Mouse (Mus musculus) heart, embryonic 12.5 days (tissue): ENCODE data around the gene Ano6. TPM values are rescaled to one million over a fixed set of nuclear protein-coding genes. Genes with fewer than 3 reads are reported as not detected.

ENCODE experiments used
- ATAC-seq: fragments of 200-750 bp; cut with Nextera tagmentation; 2 replicates; pipeline ENCODE4 v1.8.0; 2017; ENCODE audit warnings: moderate TSS enrichment, moderate library complexity; ENCODE audit not compliant: insufficient number of reproducible peaks, low FRiP score
- H3K27ac ChIP-seq: fragments of 300-500 bp; sonication (generic); 2 replicates; pipeline ENCODE4 v1.5.1; 2016; ENCODE audit warnings: mild to moderate bottlenecking, moderate library complexity; ENCODE audit not compliant: poor library complexity, severe bottlenecking
- H3K27me3 ChIP-seq: fragments of 300-500 bp; sonication (generic); replicated peaks from 2 replicates; pipeline ENCODE4 v1.6.1; 2016; ENCODE audit warnings: mild to moderate bottlenecking, moderate library complexity
- H3K36me3 ChIP-seq: fragments of 300-500 bp; sonication (generic); 2 replicates; pipeline ENCODE4 v1.6.1; 2016; ENCODE audit warnings: mild to moderate bottlenecking, moderate library complexity
- H3K4me1 ChIP-seq: fragments of 300-500 bp; sonication (generic); replicated peaks from 2 replicates; pipeline ENCODE4 v1.6.1; 2016; ENCODE audit warnings: mild to moderate bottlenecking
- H3K4me2 ChIP-seq: fragments of 300-500 bp; sonication (generic); 2 replicates; pipeline ENCODE4 v1.6.1; 2016; ENCODE audit warnings: mild to moderate bottlenecking, moderate library complexity
- H3K4me3 ChIP-seq: fragments of 300-500 bp; sonication (generic); 2 replicates; pipeline ENCODE4 v1.5.1; 2016; ENCODE audit warnings: mild to moderate bottlenecking
- H3K9ac ChIP-seq: fragments of 300-500 bp; sonication (generic); 2 replicates; pipeline ENCODE4 v1.6.1; 2016; ENCODE audit warnings: mild to moderate bottlenecking, moderate library complexity
- H3K9me3 ChIP-seq: fragments of 300-500 bp; sonication (generic); replicated peaks from 2 replicates; pipeline ENCODE4 v1.6.1; 2016; ENCODE audit warnings: mild to moderate bottlenecking, moderate library complexity
- WGBS: fragments of 180-500 bp; shearing (Covaris S2); methylation state at CpG from one replicate; pipeline ENCODE4 v1.1.7; 2016; 5-methylcytosine and 5-hydroxymethylcytosine counted together
- polyA plus RNA-seq: library from polyadenylated mRNA; unstranded; fragments of >200 nt; fragmentation: Nextera tagmentation; extraction: Ambion mirVana; gene quantifications from 2 replicates; pipeline ENCODE4 v1.2.1, GENCODE M21; 2016

Ano6 gene
- polyA plus RNA-seq, 1 experiment from 2014 or later = 45.7 TPM

GRCm38 (mm10) chr15:95970176-95970575 lies 179.5 kb downstream of the Ano6 start:
- Histone ChIP-seq H3K4me1 (no peaks in the 10 kb centered on the region), H3K9me3 (no peaks in the 10 kb centered on the region), H3K27ac (no peak overlapping the region), H3K9ac (no peak overlapping the region), H3K27me3 (no peaks in the 10 kb centered on the region), H3K4me3 (no peak overlapping the region), H3K36me3 (peaks cover 68% of the 10 kb centered on the region), H3K4me2 (no peak overlapping the region)
- 86% methylated on average over 5 of the region's 5 CpGs for WGBS
- ATAC-seq = no peak

- no peak for ATAC-seq
- H3K4me1 ChIP-seq = no peaks in the 10 kb centered on the region
- 84% methylated on average over 7 of the region's 7 CpGs for WGBS
- H3K9me3 ChIP-seq = no peaks in the 10 kb centered on the region
- H3K9ac ChIP-seq = no peak overlapping the region
- H3K36me3 ChIP-seq = peaks cover 66% of the 10 kb centered on the region
- H3K27me3 ChIP-seq = no peaks in the 10 kb centered on the region
- H3K4me3 ChIP-seq = no peak overlapping the region
- H3K4me2 ChIP-seq = no peak overlapping the region
- no peak overlapping the region for H3K27ac ChIP-seq
Measured at GRCm38 (mm10) chr15:95970691-95971090, 180.0 kb downstream of the Ano6 start.

GRCm38 (mm10) chr15:95971302-95971701 lies 180.7 kb downstream of the Ano6 start:
- Histone ChIP-seq H3K36me3 (peaks cover 65% of the 10 kb centered on the region), H3K27ac (no peak overlapping the region), H3K27me3 (no peaks in the 10 kb centered on the region), H3K9ac (no peak overlapping the region), H3K4me2 (no peak overlapping the region), H3K4me1 (peaks cover 3% of the 10 kb centered on the region; the same call in 1 of the 2 replicates), H3K4me3 (no peak overlapping the region), H3K9me3 (no peaks in the 10 kb centered on the region)
- ATAC-seq = no peak
- 92% methylated on average over 8 of the region's 8 CpGs for WGBS

GRCm38 (mm10) chr15:95972156-95972555 lies 181.5 kb downstream of the Ano6 start:
- no peak overlapping the region for H3K4me2 ChIP-seq
- H3K4me1 ChIP-seq = peaks cover 6% of the 10 kb centered on the region; the same call in 1 of the 2 replicates
- no peak for ATAC-seq
- H3K9ac ChIP-seq = no peak overlapping the region
- WGBS = 92% methylated on average over 15 of the region's 15 CpGs
- no peak overlapping the region for H3K4me3 ChIP-seq
- no peaks in the 10 kb centered on the region for H3K27me3 ChIP-seq
- no peak overlapping the region for H3K27ac ChIP-seq
- H3K36me3 ChIP-seq = peaks cover 65% of the 10 kb centered on the region
- H3K9me3 ChIP-seq = no peaks in the 10 kb centered on the region

GRCm38 (mm10) chr15:95972621-95973020 lies 182.0 kb downstream of the Ano6 start:
- no peaks in the 10 kb centered on the region for H3K27me3 ChIP-seq
- WGBS = 91% methylated on average over 12 of the region's 12 CpGs

GRCm38 (mm10) chr15:95974021-95974597 lies 183.5 kb downstream of the Ano6 start:
- no peaks in the 10 kb centered on the region for H3K27me3 ChIP-seq
- H3K4me2 ChIP-seq = no peak overlapping the region
- H3K4me1 ChIP-seq = peaks cover 6% of the 10 kb centered on the region; the same call in 1 of the 2 replicates
- H3K4me3 ChIP-seq = no peak overlapping the region
- H3K36me3 ChIP-seq = peaks cover 52% of the 10 kb centered on the region
- no peak for ATAC-seq
- 74% methylated on average over 10 of the region's 10 CpGs for WGBS
- no peak overlapping the region for H3K27ac ChIP-seq
- H3K9me3 ChIP-seq = no peaks in the 10 kb centered on the region
- H3K9ac ChIP-seq = no peak overlapping the region

More at GRCm38 (mm10) chr15:95972621-95973020, 182.0 kb downstream of the Ano6 start:
- Histone ChIP-seq H3K4me2 (no peak overlapping the region), H3K4me1 (peaks cover 6% of the 10 kb centered on the region; the same call in 1 of the 2 replicates), H3K4me3 (no peak overlapping the region), H3K9ac (no peak overlapping the region), H3K36me3 (peaks cover 62% of the 10 kb centered on the region), H3K27ac (no peak overlapping the region), H3K9me3 (no peaks in the 10 kb centered on the region)
- no peak for ATAC-seq

GRCm38 (mm10) chr15:95976156-95976876 lies 185.7 kb downstream of the Ano6 start:
- H3K4me3 ChIP-seq = no peak overlapping the region
- no peak overlapping the region for H3K4me2 ChIP-seq
- no peaks in the 10 kb centered on the region for H3K27me3 ChIP-seq
- H3K9ac ChIP-seq = no peak overlapping the region
- peaks cover 32% of the 10 kb centered on the region for H3K36me3 ChIP-seq
- no peak for ATAC-seq
- no peaks in the 10 kb centered on the region for H3K9me3 ChIP-seq
- no peak overlapping the region for H3K27ac ChIP-seq
- peaks cover 6% of the 10 kb centered on the region; the same call in 1 of the 2 replicates for H3K4me1 ChIP-seq
- 50% methylated on average over 4 of the region's 4 CpGs for WGBS

- Histone ChIP-seq H3K4me2 (no peak overlapping the region), H3K27ac (no peak overlapping the region), H3K4me1 (peaks cover 6% of the 10 kb centered on the region; the same call in 1 of the 2 replicates), H3K36me3 (peaks cover 23% of the 10 kb centered on the region), H3K9ac (no peak overlapping the region), H3K4me3 (no peak overlapping the region), H3K9me3 (no peaks in the 10 kb centered on the region), H3K27me3 (no peaks in the 10 kb centered on the region)
- WGBS = 76% methylated on average over 8 of the region's 8 CpGs
- no peak for ATAC-seq
Measured at GRCm38 (mm10) chr15:95977169-95977938, 186.7 kb downstream of the Ano6 start.

GRCm38 (mm10) chr15:95977939-95978252 lies 187.3 kb downstream of the Ano6 start:
- H3K9ac ChIP-seq = no peak overlapping the region
- peaks cover 6% of the 10 kb centered on the region; the same call in 1 of the 2 replicates for H3K4me1 ChIP-seq
- no peaks in the 10 kb centered on the region for H3K27me3 ChIP-seq
- no peaks in the 10 kb centered on the region for H3K9me3 ChIP-seq
- H3K36me3 ChIP-seq = peaks cover 18% of the 10 kb centered on the region
- no peak for ATAC-seq
- H3K27ac ChIP-seq = no peak overlapping the region
- 85% methylated on average over 3 of the region's 3 CpGs for WGBS
- no peak overlapping the region for H3K4me3 ChIP-seq
- no peak overlapping the region for H3K4me2 ChIP-seq

GRCm38 (mm10) chr15:95980641-95981040 lies 190.0 kb downstream of the Ano6 start:
- 62% methylated on average over 5 of the region's 5 CpGs for WGBS
- H3K9me3 ChIP-seq = no peaks in the 10 kb centered on the region
- no peak overlapping the region for H3K4me2 ChIP-seq
- H3K4me1 ChIP-seq = peaks cover 6% of the 10 kb centered on the region; the same call in 1 of the 2 replicates
- no peak overlapping the region for H3K4me3 ChIP-seq
- H3K36me3 ChIP-seq = 0 out of 2 replicates have a peak, but pooled peaks cover under 1% of the 10 kb centered on the region
- no peaks in the 10 kb centered on the region for H3K27me3 ChIP-seq
- ATAC-seq = no peak
- H3K9ac ChIP-seq = no peak overlapping the region
- H3K27ac ChIP-seq = no peak overlapping the region

- no peak overlapping the region for H3K27ac ChIP-seq
- H3K9me3 ChIP-seq = peaks cover 5% of the 10 kb centered on the region
- no peak for ATAC-seq
- H3K36me3 ChIP-seq = no peaks in the 10 kb centered on the region
- WGBS = 88% methylated on average over 3 of the region's 3 CpGs
- no peak overlapping the region for H3K9ac ChIP-seq
- H3K4me3 ChIP-seq = no peak overlapping the region
- no peak overlapping the region for H3K4me2 ChIP-seq
- no peaks in the 10 kb centered on the region for H3K4me1 ChIP-seq
- H3K27me3 ChIP-seq = no peaks in the 10 kb centered on the region
Measured at GRCm38 (mm10) chr15:95987916-95988315, 197.3 kb downstream of the Ano6 start.
